Mouse (Mus musculus) stomach, postnatal 0 days (tissue): Measurements from ENCODE around the gene Dbn1. TPM values are rescaled to one million over a fixed set of nuclear protein-coding genes. Genes with fewer than 3 reads are reported as not detected.

ENCODE experiments used
- ATAC-seq: fragments of 200-750 bp; cut with Nextera tagmentation; 2 replicates; pipeline ENCODE4 v1.8.0; 2017; ENCODE audit not compliant: low FRiP score, low TSS enrichment
- DNase-seq: peaks from one replicate; pipeline ENCODE4 v3.0.0-alpha.2; 2016; ENCODE audit warnings: low spot score
- H3K27ac ChIP-seq: fragments of 300-500 bp; sonication (generic); replicated peaks from 2 replicates; pipeline ENCODE4 v1.5.1; 2014; ENCODE audit warnings: mild to moderate bottlenecking, control low read depth
- H3K27me3 ChIP-seq: fragments of 300-500 bp; sonication (generic); 2 replicates; pipeline ENCODE4 v1.6.1; 2014; ENCODE audit warnings: low read length; ENCODE audit not compliant: control insufficient read depth, insufficient read depth
- H3K36me3 ChIP-seq: fragments of 300-500 bp; sonication (generic); 2 replicates; pipeline ENCODE4 v1.6.1; 2014; ENCODE audit warnings: low read length, mixed read lengths; ENCODE audit not compliant: control insufficient read depth, insufficient read depth
- H3K4me1 ChIP-seq: fragments of 300-500 bp; sonication (generic); replicated peaks from 2 replicates; pipeline ENCODE4 v1.6.1; 2014; ENCODE audit warnings: antibody characterized with exemption; ENCODE audit not compliant: control insufficient read depth, insufficient read depth
- H3K4me2 ChIP-seq: fragments of 300-500 bp; sonication (generic); replicated peaks from 2 replicates; pipeline ENCODE4 v1.6.1; 2014; ENCODE audit warnings: low read depth, mild to moderate bottlenecking, control low read depth, moderate library complexity
- H3K4me3 ChIP-seq: fragments of 300-500 bp; sonication (generic); 2 replicates; pipeline ENCODE4 v1.5.1; 2014; ENCODE audit warnings: low read depth, low read length, control low read depth
- H3K9ac ChIP-seq: fragments of 300-500 bp; sonication (generic); 2 replicates; pipeline ENCODE4 v1.6.1; 2014; ENCODE audit warnings: mild to moderate bottlenecking, low read length, control low read depth, mixed read lengths
- H3K9me3 ChIP-seq: fragments of 300-500 bp; sonication (generic); 2 replicates; pipeline ENCODE4 v1.6.1; 2016; ENCODE audit warnings: low read length; ENCODE audit not compliant: control insufficient read depth
- CTCF ChIP-seq: IDR thresholded peaks from 2 replicates; pipeline ENCODE4 v1.5.1; 2016; ENCODE audit warnings: antibody characterized with exemption, low read depth, mild to moderate bottlenecking, moderate library complexity
- EP300 ChIP-seq: optimal IDR thresholded peaks from 2 replicates; pipeline ENCODE3; 2016; ENCODE audit warnings: antibody characterized with exemption
- WGBS: fragments of 180-500 bp; shearing (Covaris S2); extraction: QIAGEN DNeasy Blood & Tissue Kit; methylation state at CpG from one replicate; pipeline ENCODE4 v1.1.7; 2014; 5-methylcytosine and 5-hydroxymethylcytosine counted together
- polyA plus RNA-seq: library from polyadenylated mRNA; unstranded; fragments of >200 nt; fragmentation: Nextera tagmentation; extraction: Ambion mirVana; gene quantifications from 2 replicates; pipeline ENCODE4 v1.2.1, GENCODE M21; 2015

Gene Dbn1
- polyA plus RNA-seq, 1 experiment from 2014 or later = 39.3 TPM

DNA sequence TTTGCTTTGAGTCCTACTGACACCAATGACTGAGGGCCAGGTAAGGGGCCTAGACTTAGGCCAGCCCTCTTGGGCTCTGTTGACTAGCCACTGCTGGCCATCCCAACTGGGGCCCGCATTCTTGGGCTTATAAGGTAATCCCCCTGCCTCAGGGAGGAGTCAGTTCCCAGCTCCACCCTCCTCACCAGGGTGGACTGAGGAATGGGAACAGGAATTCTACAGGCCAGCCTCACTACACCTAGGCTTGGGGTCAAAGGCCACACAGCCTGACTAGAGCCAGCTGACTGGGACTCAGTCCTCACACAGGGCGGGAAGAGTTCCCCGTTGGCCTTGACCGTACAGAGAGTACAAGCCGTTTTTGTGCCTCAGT is 23.6 kb upstream of the Dbn1 start:
- Histone ChIP-seq H3K4me3 (peak overlapping the region; percentile 90), H3K4me1 (peaks cover 14% of the 10 kb centered on the region), H3K4me2 (peak overlapping the region; percentile 68), H3K9me3 (no peaks in the 10 kb centered on the region), H3K27ac (peak overlapping the region; percentile 92), H3K36me3 (peaks cover 19% of the 10 kb centered on the region), H3K27me3 (no peaks in the 10 kb centered on the region), H3K9ac (peak overlapping the region; percentile 93)
- DNase-seq (no peak), ATAC-seq (no peak; the same call in none of the 2 replicates)
- TF ChIP-seq CTCF = no peak
- no peak for TF ChIP-seq EP300
- 23% methylated on average over 5 of the region's 5 CpGs for WGBS

DNA sequence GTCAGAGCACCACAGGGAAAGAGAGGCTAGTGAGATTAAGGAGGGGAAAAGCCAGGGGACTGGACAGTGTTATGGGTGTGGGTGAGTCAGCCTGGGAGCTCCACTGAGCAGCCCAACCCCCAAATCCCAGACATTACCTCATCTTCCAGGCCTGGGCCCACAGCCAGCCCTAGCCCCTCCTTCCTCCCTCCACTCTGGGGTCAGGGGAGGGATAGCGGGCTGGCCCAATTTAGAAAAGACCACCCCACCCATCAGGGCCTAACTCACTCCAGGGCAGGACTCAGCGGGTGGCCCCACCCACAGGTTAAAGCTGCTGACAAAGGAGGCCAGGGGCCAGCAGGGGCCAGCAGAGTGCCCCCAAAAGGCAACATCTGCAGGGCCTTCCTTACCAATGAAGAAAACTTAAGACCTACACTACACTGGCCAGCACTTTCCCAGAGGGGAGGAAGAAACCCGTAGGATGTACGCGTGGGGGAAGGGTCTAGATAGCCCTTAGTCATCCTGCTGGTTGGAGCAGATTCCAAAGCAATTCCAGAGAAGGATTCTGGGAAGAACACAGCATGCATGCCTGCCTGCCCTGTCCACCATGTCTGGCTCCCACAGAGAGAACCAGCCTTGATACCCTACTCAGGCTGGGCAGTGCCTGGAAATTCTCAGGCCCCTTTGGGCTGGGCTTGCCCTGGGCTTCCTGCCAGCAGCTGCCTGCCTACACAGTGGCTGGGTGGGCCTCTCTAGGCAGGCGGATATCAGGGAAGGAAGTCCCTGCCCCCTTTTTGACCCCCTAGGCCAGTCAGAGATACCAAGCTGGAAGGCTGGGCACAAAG is 23.0 kb upstream of the Dbn1 start:
- no peaks in the 10 kb centered on the region for H3K27me3 ChIP-seq
- peak overlapping the region; percentile 92 for H3K27ac ChIP-seq
- peak overlapping the region; percentile 68 for H3K4me2 ChIP-seq
- TF ChIP-seq CTCF (peak; percentile 49; the same call in 1 of the 2 replicates), EP300 (peak; percentile 78)
- no peaks in the 10 kb centered on the region for H3K9me3 ChIP-seq
- H3K36me3 ChIP-seq = peaks cover 25% of the 10 kb centered on the region
- peaks cover 14% of the 10 kb centered on the region for H3K4me1 ChIP-seq
- WGBS = 8% methylated on average over 6 of the region's 6 CpGs
- H3K9ac ChIP-seq = peak overlapping the region; percentile 93
- ATAC-seq = peak; percentile 78
- H3K4me3 ChIP-seq = peak overlapping the region; percentile 90; the same call in 1 of the 2 replicates
- peak; percentile 85 for DNase-seq

DNA sequence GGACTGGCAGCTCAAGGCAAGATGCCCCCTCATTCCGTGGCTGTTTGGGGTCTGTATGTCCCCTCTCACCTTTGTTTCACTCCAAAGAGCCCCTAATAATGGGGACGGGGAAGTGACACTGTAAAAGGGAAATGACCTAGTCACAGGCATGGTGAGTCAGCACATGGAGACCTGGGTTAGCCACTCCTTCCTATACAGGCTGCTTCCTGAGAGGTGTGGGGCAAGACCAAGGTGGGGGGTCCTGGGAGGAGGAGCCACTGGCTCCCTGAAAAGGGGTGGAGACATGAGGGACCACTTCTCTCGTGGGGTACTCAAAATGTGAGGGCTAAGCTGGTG is 22.4 kb upstream of the Dbn1 start:
- H3K9ac ChIP-seq = peak overlapping the region; percentile 18
- 29% methylated on average over 3 of the region's 3 CpGs for WGBS

DNA sequence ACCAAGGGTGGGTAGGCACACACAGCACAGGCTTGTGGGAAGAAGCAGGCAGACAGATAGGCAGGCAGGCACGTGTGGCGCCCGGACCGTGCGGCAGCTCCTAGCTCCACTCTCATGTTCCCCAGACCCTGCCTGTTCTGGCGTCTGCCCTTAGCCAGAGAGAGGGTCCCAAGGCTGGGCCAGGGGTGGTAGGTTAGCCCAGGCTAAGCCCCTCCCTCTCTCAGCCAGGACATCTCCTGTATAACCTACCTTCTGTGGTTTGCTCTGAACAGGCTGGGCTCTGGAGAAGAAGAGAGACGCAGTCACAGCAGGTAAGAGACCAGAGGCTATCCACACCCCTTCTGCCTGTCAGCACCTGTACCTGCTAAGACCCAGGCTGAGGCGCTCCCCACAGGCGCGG is 20.6 kb upstream of the Dbn1 start:
- WGBS = 86% methylated on average over 10 of the region's 10 CpGs
- no peak overlapping the region for H3K4me3 ChIP-seq
- H3K36me3 ChIP-seq = peaks cover 38% of the 10 kb centered on the region
- H3K9me3 ChIP-seq = no peaks in the 10 kb centered on the region
- H3K9ac ChIP-seq = no peak overlapping the region
- H3K27ac ChIP-seq = 0 out of 2 replicates have a peak overlapping the region, but pooled peaks have one; percentile 13
- peaks cover 14% of the 10 kb centered on the region for H3K4me1 ChIP-seq
- no peak for TF ChIP-seq CTCF
- no peak for TF ChIP-seq EP300
- ATAC-seq (no peak), DNase-seq (no peak)
- H3K4me2 ChIP-seq = no peak overlapping the region
- H3K27me3 ChIP-seq = no peaks in the 10 kb centered on the region

More for the DNA sequence above, 22.4 kb upstream of the Dbn1 start:
- TF ChIP-seq CTCF = no peak
- peak overlapping the region; percentile 2; the same call in 1 of the 2 replicates for H3K4me3 ChIP-seq
- no peak for DNase-seq
- peak overlapping the region; percentile 68 for H3K4me2 ChIP-seq
- no peaks in the 10 kb centered on the region for H3K27me3 ChIP-seq
- no peaks in the 10 kb centered on the region for H3K9me3 ChIP-seq
- peaks cover 30% of the 10 kb centered on the region for H3K36me3 ChIP-seq
- peaks cover 14% of the 10 kb centered on the region for H3K4me1 ChIP-seq
- ATAC-seq = peak; percentile 51
- peak overlapping the region; percentile 92 for H3K27ac ChIP-seq

DNA sequence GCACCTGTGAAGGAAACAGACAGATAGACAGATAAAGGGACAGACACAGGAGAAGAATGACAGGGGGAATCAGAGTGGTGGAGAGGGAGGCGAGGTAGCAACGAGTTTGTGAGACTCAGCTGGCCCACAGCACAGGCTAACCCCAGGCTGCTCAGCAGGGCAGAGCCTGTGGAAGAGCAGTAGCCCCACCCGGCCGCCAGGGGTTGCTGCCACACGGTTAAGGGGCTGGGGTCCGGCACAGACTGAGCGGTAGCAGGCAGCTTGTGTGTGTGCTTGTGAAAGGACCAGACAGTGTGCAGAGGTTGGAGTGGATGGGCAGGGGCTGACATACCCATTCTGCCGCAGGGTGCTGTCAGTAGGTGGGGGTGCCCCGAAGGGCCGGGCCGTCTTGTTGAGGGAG is 20.0 kb upstream of the Dbn1 start:
- H3K36me3 ChIP-seq = peaks cover 43% of the 10 kb centered on the region
- no peak overlapping the region for H3K4me3 ChIP-seq
- no peaks in the 10 kb centered on the region for H3K9me3 ChIP-seq
- no peaks in the 10 kb centered on the region for H3K27me3 ChIP-seq
- no peak overlapping the region for H3K4me2 ChIP-seq
- DNase-seq (no peak), ATAC-seq (no peak)
- no peak overlapping the region for H3K27ac ChIP-seq
- TF ChIP-seq EP300 (no peak), CTCF (peak; percentile 41; the same call in 1 of the 2 replicates)
- H3K9ac ChIP-seq = no peak overlapping the region
- WGBS = 61% methylated on average over 9 of the region's 11 CpGs
- peaks cover 14% of the 10 kb centered on the region for H3K4me1 ChIP-seq

DNA sequence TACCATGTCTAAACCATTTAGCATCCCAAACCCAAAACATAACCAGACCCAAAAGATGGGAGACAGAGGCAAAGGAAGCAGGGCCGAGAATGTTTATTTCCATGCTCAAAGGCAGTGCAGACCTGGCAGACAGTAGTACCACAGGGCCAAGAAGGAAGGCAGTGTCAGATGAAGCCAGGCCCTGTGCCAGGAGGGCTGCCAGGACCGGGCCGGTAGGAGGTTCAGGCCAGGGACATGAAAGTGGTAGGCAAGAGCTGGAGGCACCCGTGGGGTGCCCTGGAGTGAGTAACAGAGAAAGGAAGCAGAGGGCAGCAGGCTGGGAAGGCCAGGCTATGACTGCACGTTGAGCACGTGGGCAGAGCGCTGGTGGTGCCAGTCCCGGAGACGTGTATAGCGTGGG is 18.8 kb upstream of the Dbn1 start:
- Histone ChIP-seq H3K4me3 (no peak overlapping the region), H3K36me3 (peaks cover 43% of the 10 kb centered on the region), H3K27me3 (no peaks in the 10 kb centered on the region), H3K4me1 (peaks cover 11% of the 10 kb centered on the region), H3K4me2 (no peak overlapping the region), H3K9ac (no peak overlapping the region), H3K27ac (no peak overlapping the region), H3K9me3 (no peaks in the 10 kb centered on the region)
- ATAC-seq (no peak), DNase-seq (no peak)
- WGBS = 79% methylated on average over 10 of the region's 10 CpGs
- TF ChIP-seq EP300 (no peak), CTCF (no peak)
